Mouse (Mus musculus): ENCODE measurements around the gene Snorc. TPM values are rescaled to one million over a fixed set of nuclear protein-coding genes. Genes with fewer than 3 reads are reported as not detected.

Gene Snorc
- total and polyA plus RNA-seq, 2 experiments from 2014 or later, result 1.5 TPM; not detected in 1

DNA sequence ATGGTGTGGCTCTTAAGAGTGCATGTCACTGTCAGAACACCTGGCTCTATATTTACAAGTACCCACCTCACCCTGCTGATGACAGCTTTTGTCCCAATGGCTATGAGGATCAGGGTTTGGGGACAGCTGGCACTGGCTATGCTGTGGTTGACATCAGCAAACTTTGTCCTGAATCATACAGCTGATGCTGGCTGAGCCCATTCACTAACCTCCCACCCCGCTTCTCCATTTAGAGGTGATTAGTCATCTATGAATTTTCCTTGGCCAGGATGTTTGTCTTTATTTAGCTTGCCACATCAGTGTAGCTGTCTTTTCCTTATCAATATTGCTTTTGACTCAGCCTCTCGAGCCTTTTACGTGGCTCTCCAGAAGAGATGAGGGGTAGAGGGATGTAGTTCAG, 22.2 kb downstream of the Snorc start:
- 93% methylated on average over 3 of the region's 3 CpGs for WGBS

DNA sequence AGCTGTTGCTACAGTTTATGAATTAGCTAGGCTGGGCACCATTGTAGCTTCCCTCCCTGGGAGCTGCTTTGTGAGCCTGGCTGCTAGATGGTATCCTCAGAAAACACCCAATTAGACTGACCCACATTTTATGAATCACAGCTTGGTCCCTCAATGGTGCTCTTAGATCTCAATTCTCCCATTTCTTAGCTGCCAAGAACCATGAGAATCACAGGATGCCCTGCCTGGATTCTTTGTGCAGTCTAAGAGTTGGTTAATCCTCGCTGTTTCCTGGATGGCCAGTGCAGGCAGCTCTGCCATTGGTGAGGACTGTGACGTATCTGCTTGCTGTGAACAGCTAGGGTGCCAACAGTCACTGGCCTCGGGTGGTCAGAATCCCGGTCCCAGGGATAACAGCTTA, 23.5 kb downstream of the Snorc start:
- H3K36me3 ChIP-seq (ENCODE audit: insufficient read depth), result 0 out of 2 replicates have a peak, but pooled peaks cover 3% of the 10 kb centered on the region
- H3K4me3 ChIP-seq (ENCODE audit: low read depth, low read length), result no peak overlapping the region
- H3K9me3 ChIP-seq (ENCODE audit: low read length), result no peaks in the 10 kb centered on the region
- H3K4me1 ChIP-seq (ENCODE audit: insufficient read depth), result no peaks in the 10 kb centered on the region
- no peaks in the 10 kb centered on the region for H3K27me3 ChIP-seq (ENCODE audit: insufficient read depth, low read length)
- no peak for DNase-seq
- 54% methylated on average over 4 of the region's 4 CpGs for WGBS
- H3K9ac ChIP-seq, result no peak overlapping the region
- H3K4me2 ChIP-seq (ENCODE audit: low read depth), result no peak overlapping the region
- TF ChIP-seq CTCF (IDR thresholded peaks at IDR 0.05; ENCODE audit: low read depth), result no peak
- peak; percentile 77 for ATAC-seq
- H3K27ac ChIP-seq (ENCODE audit: low read depth, low read length), result no peak overlapping the region

More for the DNA sequence above, 22.2 kb downstream of the Snorc start:
- no peak overlapping the region for H3K4me3 ChIP-seq (ENCODE audit: low read depth, low read length)
- H3K27ac ChIP-seq (ENCODE audit: low read depth, low read length), result no peak overlapping the region
- no peaks in the 10 kb centered on the region for H3K27me3 ChIP-seq (ENCODE audit: insufficient read depth, low read length)
- TF ChIP-seq CTCF (IDR thresholded peaks at IDR 0.05; ENCODE audit: low read depth), result no peak
- peaks cover 15% of the 10 kb centered on the region for H3K36me3 ChIP-seq (ENCODE audit: insufficient read depth)
- H3K9ac ChIP-seq, result no peak overlapping the region
- no peaks in the 10 kb centered on the region for H3K4me1 ChIP-seq (ENCODE audit: insufficient read depth)
- H3K4me2 ChIP-seq (ENCODE audit: low read depth), result no peak overlapping the region
- no peak for ATAC-seq
- H3K9me3 ChIP-seq (ENCODE audit: low read length), result no peaks in the 10 kb centered on the region
- no peak for DNase-seq

DNA sequence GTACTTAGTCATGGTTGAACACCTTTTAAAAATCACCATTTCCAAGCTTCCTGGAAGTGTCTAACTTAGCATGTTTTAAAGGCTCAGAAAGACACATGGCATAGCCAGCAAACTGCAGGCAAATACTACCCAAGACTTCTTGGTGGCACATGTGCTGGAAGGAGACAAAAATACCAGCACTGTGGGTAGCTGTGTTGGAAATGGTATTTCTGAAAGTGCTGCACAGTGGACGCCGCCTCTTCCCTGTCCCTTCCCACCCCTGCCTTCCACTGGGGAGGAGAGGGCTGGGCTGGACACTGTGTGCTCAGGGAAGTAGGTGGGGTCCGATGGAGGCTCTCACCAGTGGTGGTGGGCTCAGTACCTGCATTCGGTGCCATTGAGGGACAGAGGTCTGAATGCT, 35.5 kb downstream of the Snorc start:
- Histone ChIP-seq H3K4me3 (ENCODE audit: low read depth, low read length) (no peak overlapping the region), H3K9ac (no peak overlapping the region), H3K27ac (ENCODE audit: low read depth, low read length) (no peak overlapping the region), H3K36me3 (ENCODE audit: insufficient read depth) (no peaks in the 10 kb centered on the region), H3K4me1 (ENCODE audit: insufficient read depth) (peaks cover 5% of the 10 kb centered on the region; the same call in 1 of the 2 replicates), H3K4me2 (ENCODE audit: low read depth) (no peak overlapping the region), H3K27me3 (ENCODE audit: insufficient read depth, low read length) (0 out of 2 replicates have a peak, but pooled peaks cover 8% of the 10 kb centered on the region), H3K9me3 (ENCODE audit: low read length) (no peaks in the 10 kb centered on the region)
- DNase-seq, result no peak
- TF ChIP-seq CTCF (IDR thresholded peaks at IDR 0.05; ENCODE audit: low read depth), result no peak
- 97% methylated on average over 4 of the region's 4 CpGs for WGBS
- ATAC-seq, result no peak

DNA sequence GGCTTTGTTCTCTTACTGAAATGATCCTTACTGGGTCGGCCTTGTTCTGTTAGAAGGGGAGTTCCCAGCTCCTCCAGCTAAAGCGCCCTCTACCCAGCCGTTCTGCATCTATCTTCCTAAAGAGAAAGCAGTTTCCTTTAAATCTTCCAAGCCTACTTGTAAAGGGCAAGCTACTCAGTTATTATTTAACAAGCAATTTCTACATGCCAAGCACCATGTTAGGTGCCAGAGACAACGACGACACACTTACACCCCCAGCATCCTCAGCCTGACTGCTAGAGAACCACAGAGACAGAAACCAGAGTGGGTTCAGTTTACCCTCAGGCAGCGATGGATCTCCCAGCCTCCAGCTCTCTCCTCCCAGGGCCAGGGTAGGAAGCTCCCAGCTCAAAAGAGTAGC, 37.8 kb downstream of the Snorc start:
- H3K36me3 ChIP-seq (ENCODE audit: insufficient read depth), result no peaks in the 10 kb centered on the region
- H3K27ac ChIP-seq (ENCODE audit: low read depth, low read length), result no peak overlapping the region
- peaks cover 7% of the 10 kb centered on the region; the same call in 1 of the 2 replicates for H3K4me1 ChIP-seq (ENCODE audit: insufficient read depth)
- no peak for DNase-seq
- no peak overlapping the region for H3K4me3 ChIP-seq (ENCODE audit: low read depth, low read length)
- H3K9ac ChIP-seq, result no peak overlapping the region
- no peak for ATAC-seq
- H3K27me3 ChIP-seq (ENCODE audit: insufficient read depth, low read length), result peaks cover 12% of the 10 kb centered on the region; the same call in 1 of the 2 replicates
- WGBS, result 57% methylated on average over 6 of the region's 6 CpGs
- TF ChIP-seq CTCF (IDR thresholded peaks at IDR 0.05; ENCODE audit: low read depth), result no peak
- no peaks in the 10 kb centered on the region for H3K9me3 ChIP-seq (ENCODE audit: low read length)
- no peak overlapping the region; the same call in 1 of the 2 replicates for H3K4me2 ChIP-seq (ENCODE audit: low read depth)

DNA sequence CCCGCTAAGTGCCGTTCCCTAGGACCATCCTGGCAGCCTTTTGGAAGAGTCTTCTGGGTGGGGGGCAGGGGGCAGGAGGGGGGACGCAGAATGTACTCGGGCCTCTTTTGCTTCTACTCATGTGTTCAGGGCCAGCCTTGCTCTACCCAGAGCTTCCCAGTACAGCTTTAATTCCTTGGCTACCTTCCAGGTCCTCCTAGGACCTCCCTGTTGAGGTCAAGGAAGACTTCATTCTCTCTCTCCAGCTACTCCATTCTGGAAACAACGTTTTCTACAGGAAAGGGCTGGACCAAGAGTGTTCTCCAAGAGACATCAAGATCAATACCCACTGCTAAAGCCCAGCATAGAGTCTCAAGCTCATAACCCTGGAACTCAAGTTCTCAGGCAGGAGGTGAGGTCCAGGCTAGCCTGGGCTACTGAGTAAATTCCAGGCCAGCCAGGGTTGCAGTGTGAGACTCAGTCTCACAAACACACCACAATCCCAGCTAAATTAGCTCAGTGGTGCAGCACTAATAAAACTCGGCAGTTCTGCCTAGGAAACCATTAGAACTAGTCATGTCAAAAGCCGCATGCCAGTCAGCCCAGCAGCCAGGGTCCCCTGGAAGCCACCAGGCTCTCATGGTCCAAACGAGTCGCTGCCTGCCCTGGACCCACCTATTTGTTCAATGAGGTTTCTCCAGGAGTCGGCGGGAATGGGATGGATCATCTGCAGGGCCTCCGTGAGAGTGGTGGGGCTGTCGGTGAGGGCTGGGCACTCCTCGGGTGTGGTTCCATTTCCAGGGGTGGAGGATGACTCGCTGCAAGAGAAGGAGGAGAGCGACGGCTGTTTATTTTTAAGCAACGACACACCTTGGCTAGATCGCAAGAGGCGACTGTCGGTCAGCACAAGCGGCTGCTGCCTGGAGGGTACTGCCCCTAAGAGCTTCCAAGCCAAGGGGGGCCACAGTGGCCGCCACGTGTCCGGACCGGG, 38.8 kb downstream of the Snorc start:
- H3K4me2 ChIP-seq (ENCODE audit: low read depth), result peak overlapping the region; percentile 94
- no peak for TF ChIP-seq CTCF (IDR thresholded peaks at IDR 0.05; ENCODE audit: low read depth)
- no peaks in the 10 kb centered on the region for H3K36me3 ChIP-seq (ENCODE audit: insufficient read depth)
- H3K9me3 ChIP-seq (ENCODE audit: low read length), result no peaks in the 10 kb centered on the region
- H3K9ac ChIP-seq, result peak overlapping the region; percentile 80
- DNase-seq (no peak), ATAC-seq (no peak)
- peaks cover 7% of the 10 kb centered on the region; the same call in 1 of the 2 replicates for H3K4me1 ChIP-seq (ENCODE audit: insufficient read depth)
- peaks cover 12% of the 10 kb centered on the region; the same call in 1 of the 2 replicates for H3K27me3 ChIP-seq (ENCODE audit: insufficient read depth, low read length)
- 19% methylated on average over 26 of the region's 26 CpGs for WGBS
- H3K27ac ChIP-seq (ENCODE audit: low read depth, low read length), result no peak overlapping the region
- peak overlapping the region; percentile 78 for H3K4me3 ChIP-seq (ENCODE audit: low read depth, low read length)

DNA sequence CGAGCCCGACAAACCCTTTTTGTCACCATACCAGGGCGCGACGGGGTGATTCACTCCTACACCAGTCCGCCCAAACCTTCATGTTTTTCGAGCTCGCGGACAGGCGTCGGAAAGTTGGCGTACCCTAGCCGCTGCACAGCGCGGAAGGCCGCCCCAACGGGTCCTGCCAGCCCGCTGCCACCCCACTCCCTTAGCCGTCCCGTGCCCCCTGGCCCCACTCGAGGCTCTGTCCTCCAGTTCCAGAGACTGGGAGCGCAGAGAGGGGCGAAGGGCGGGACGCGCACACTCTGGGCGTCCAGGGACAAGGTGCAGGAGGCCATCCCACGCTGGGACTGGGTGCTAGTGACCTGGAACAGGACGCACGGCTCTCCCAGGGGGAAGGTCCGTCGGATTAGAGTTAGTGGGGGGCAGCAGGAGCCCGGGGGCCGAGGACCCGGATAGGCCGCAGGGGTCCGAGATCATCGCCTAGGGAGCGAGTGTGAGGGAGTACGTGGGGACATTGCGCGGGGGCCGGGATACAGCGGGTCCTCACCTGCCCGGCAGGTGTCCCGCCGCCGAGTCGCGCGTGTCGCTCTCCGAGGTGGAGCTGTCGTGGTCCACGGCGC, 39.6 kb downstream of the Snorc start, which contains the start of gene Neu2:
Neu2 (plus strand) TSS at position 329 of the 605 bp plus-strand sequence.
- Histone ChIP-seq H3K27me3 (ENCODE audit: insufficient read depth, low read length) (peaks cover 12% of the 10 kb centered on the region; the same call in 1 of the 2 replicates), H3K4me3 (ENCODE audit: low read depth, low read length) (peak within 1 kb of the TSS; percentile 78), H3K4me1 (ENCODE audit: insufficient read depth) (peaks cover 7% of the 10 kb centered on the region; the same call in 1 of the 2 replicates), H3K27ac (ENCODE audit: low read depth, low read length) (peak within 1 kb of the TSS; percentile 55), H3K36me3 (ENCODE audit: insufficient read depth) (no peaks in the 10 kb centered on the region), H3K9ac (peak within 1 kb of the TSS; percentile 80), H3K9me3 (ENCODE audit: low read length) (no peaks in the 10 kb centered on the region), H3K4me2 (ENCODE audit: low read depth) (peak within 1 kb of the TSS; percentile 94)
- DNase-seq (no peak), ATAC-seq (peak; percentile 21)
- WGBS, result 5% methylated on average over 56 of the region's 56 CpGs
- TF ChIP-seq CTCF (IDR thresholded peaks at IDR 0.05; ENCODE audit: low read depth), result no peak
